Mouse (Mus musculus) forebrain, embryonic 12.5 days (tissue): Measurements from ENCODE around the gene Gm28038. TPM values are rescaled to one million over a fixed set of nuclear protein-coding genes. Genes with fewer than 3 reads are reported as not detected.

Experiments
- ATAC-seq: fragments of 200-750 bp; cut with Nextera tagmentation; 2 replicates; pipeline ENCODE4 v1.8.0; 2017; ENCODE audit warnings: moderate TSS enrichment; ENCODE audit not compliant: low FRiP score
- H3K27ac ChIP-seq: fragments of 300-500 bp; sonication (generic); 2 replicates; pipeline ENCODE4 v1.5.1; 2016; ENCODE audit warnings: mild to moderate bottlenecking
- H3K27me3 ChIP-seq: fragments of 300-500 bp; sonication (generic); 2 replicates; pipeline ENCODE4 v1.6.1; 2016; ENCODE audit warnings: mild to moderate bottlenecking
- H3K36me3 ChIP-seq: fragments of 300-500 bp; sonication (generic); replicated peaks from 2 replicates; pipeline ENCODE4 v1.6.1; 2016; ENCODE audit warnings: mild to moderate bottlenecking
- H3K4me1 ChIP-seq: fragments of 300-500 bp; sonication (generic); 2 replicates; pipeline ENCODE4 v1.6.1; 2016
- H3K4me2 ChIP-seq: fragments of 300-500 bp; sonication (generic); 2 replicates; pipeline ENCODE4 v1.6.1; 2016; ENCODE audit warnings: mild to moderate bottlenecking, moderate library complexity
- H3K4me3 ChIP-seq: fragments of 300-500 bp; sonication (generic); replicated peaks from 2 replicates; pipeline ENCODE4 v1.5.1; 2016; ENCODE audit warnings: mild to moderate bottlenecking
- H3K9ac ChIP-seq: fragments of 300-500 bp; sonication (generic); 2 replicates; pipeline ENCODE4 v1.6.1; 2016; ENCODE audit warnings: mild to moderate bottlenecking
- H3K9me3 ChIP-seq: fragments of 300-500 bp; sonication (generic); 2 replicates; pipeline ENCODE4 v1.6.1; 2016
- WGBS: fragments of 180-500 bp; shearing (Covaris S2); methylation state at CpG from one replicate; pipeline ENCODE4 v1.1.7; 2016; 5-methylcytosine and 5-hydroxymethylcytosine counted together
- polyA plus RNA-seq: library from polyadenylated mRNA; unstranded; fragments of >200 nt; fragmentation: Nextera tagmentation; extraction: Ambion mirVana; gene quantifications from 2 replicates; pipeline ENCODE4 v1.2.1, GENCODE M21; 2016

Gene Gm28038
- polyA plus RNA-seq, result not detected in 2 replicates

DNA sequence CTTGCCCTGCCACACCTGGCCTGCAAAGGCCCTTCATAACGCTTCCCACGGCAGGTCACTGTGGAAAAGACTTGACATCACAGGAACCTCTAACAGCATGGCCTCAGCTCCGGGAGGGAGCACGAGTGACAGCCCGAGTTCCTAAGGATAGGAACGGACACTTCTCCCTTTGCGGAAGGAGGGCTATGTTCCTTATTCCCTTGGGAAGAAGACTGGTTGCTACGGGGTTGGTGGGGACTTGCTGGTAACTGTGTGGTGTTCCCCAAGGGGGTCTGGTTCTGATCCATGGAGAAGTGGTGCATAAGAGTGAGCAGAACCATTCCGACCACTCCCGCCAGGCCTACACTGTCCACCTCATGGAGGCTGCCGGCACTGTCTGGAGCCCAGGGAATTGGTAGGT lies at the start of gene Gm28038:
Gm28038 (plus strand) TSS at position 301 of the 400 bp plus-strand sequence.
- Histone ChIP-seq H3K27ac (no peak within 1 kb of the TSS), H3K27me3 (no peaks in the 10 kb centered on the region), H3K9ac (no peak within 1 kb of the TSS), H3K4me3 (no peak within 1 kb of the TSS), H3K36me3 (peaks cover 7% of the 10 kb centered on the region; the same call in 1 of the 2 replicates), H3K9me3 (no peaks in the 10 kb centered on the region), H3K4me1 (peaks cover 9% of the 10 kb centered on the region), H3K4me2 (no peak within 1 kb of the TSS)
- ATAC-seq, result no peak
- 94% methylated on average over 11 of the region's 11 CpGs for WGBS

GRCm38 (mm10) chr2:30235593-30235992 lies 45.2 kb upstream of the Gm28038 start:
- H3K27me3 ChIP-seq, result no peaks in the 10 kb centered on the region
- no peak for ATAC-seq
- H3K9me3 ChIP-seq, result no peaks in the 10 kb centered on the region
- peaks cover 8% of the 10 kb centered on the region for H3K36me3 ChIP-seq
- 88% methylated on average over 5 of the region's 5 CpGs for WGBS
- H3K4me3 ChIP-seq, result no peak overlapping the region
- H3K4me1 ChIP-seq, result peaks cover 29% of the 10 kb centered on the region
- no peak overlapping the region for H3K9ac ChIP-seq
- H3K4me2 ChIP-seq, result no peak overlapping the region
- H3K27ac ChIP-seq, result no peak overlapping the region

GRCm38 (mm10) chr2:30236426-30237198 lies 44.2 kb upstream of the Gm28038 start:
- no peaks in the 10 kb centered on the region for H3K27me3 ChIP-seq
- H3K4me1 ChIP-seq, result peaks cover 29% of the 10 kb centered on the region
- H3K36me3 ChIP-seq, result peaks cover 19% of the 10 kb centered on the region
- peak; percentile 10; the same call in 1 of the 2 replicates for ATAC-seq
- peak overlapping the region; percentile 81 for H3K4me3 ChIP-seq
- 5% methylated on average over 18 of the region's 18 CpGs for WGBS
- H3K9me3 ChIP-seq, result no peaks in the 10 kb centered on the region
- peak overlapping the region; percentile 72 for H3K9ac ChIP-seq
- peak overlapping the region; percentile 74 for H3K4me2 ChIP-seq
- H3K27ac ChIP-seq, result peak overlapping the region; percentile 70

- peak within 1 kb of the TSS; percentile 83 for H3K4me2 ChIP-seq
- H3K9ac ChIP-seq, result peak within 1 kb of the TSS; percentile 90
- no peaks in the 10 kb centered on the region for H3K9me3 ChIP-seq
- H3K4me3 ChIP-seq, result peak within 1 kb of the TSS; percentile 81
- peaks cover 26% of the 10 kb centered on the region for H3K36me3 ChIP-seq
- peak; percentile 99 for ATAC-seq
- H3K27ac ChIP-seq, result peak within 1 kb of the TSS; percentile 92
- under 1% methylated on average over 67 of the region's 67 CpGs for WGBS
- peaks cover 32% of the 10 kb centered on the region for H3K4me1 ChIP-seq
- H3K27me3 ChIP-seq, result no peaks in the 10 kb centered on the region
These were observed 43.5 kb upstream of the Gm28038 start, which contains the start of gene Lrrc8a for GRCm38 (mm10) chr2:30237199-30237880. Lrrc8a (plus strand) TSS chr2:30237715.

DNA sequence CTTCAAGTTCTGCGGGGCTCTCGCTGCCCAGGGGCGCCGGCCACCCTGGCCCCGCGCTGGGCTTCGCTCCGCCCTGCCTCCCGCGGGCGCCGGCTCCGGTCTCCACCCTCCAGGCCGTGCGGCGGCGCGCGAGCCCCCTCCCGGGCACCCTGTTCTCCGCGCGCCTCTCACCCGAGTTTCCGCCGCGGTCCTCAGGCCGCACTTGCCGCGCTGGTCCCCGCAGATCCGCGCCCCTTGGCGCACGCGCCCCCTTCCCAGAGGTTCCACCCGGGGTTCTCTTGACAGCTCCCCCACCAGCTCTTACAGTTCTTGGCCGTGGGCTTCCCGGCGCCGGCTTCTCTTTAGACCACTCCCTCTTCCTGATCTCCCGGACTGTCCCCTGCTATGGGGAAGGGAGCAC lies 43.0 kb upstream of the Gm28038 start:
- Histone ChIP-seq H3K4me3 (peak overlapping the region; percentile 81), H3K27me3 (no peaks in the 10 kb centered on the region), H3K4me1 (peaks cover 37% of the 10 kb centered on the region), H3K9ac (peak overlapping the region; percentile 90), H3K4me2 (peak overlapping the region; percentile 83), H3K27ac (peak overlapping the region; percentile 92), H3K9me3 (no peaks in the 10 kb centered on the region), H3K36me3 (peaks cover 31% of the 10 kb centered on the region)
- 0% methylated on average over 29 of the region's 42 CpGs for WGBS
- peak; percentile 91 for ATAC-seq

DNA sequence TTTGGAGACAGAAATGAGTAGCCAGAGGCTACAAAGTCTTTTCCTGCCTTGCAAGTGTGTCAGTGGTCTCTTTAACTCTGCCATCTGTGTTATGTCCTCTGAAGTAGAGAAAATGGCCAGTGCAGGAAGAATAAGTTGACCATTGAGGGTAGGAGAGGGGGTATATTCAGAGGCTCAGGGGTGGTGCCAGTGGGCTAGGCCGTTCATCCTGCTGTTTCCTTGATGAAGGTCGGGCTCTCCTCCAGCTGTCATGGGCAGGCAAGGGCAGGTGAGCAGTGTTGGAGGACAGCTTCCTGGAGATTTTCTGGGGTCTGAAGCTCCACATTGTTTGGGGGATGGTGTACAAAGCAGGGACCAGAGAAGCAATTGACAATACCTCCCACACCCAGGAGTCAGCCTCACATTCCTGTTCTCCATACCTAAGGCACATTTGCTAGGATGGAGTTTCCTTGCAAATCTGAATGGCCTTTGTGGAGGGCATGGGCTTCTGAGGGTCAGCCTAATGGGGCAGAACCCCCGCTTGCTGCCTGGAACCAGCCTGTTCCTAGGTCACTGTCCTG lies 41.9 kb upstream of the Gm28038 start:
- Histone ChIP-seq H3K4me3 (peak overlapping the region; percentile 81), H3K27ac (no peak overlapping the region), H3K36me3 (peaks cover 42% of the 10 kb centered on the region), H3K4me1 (peaks cover 37% of the 10 kb centered on the region), H3K9me3 (no peaks in the 10 kb centered on the region), H3K9ac (peak overlapping the region; percentile 90), H3K27me3 (no peaks in the 10 kb centered on the region), H3K4me2 (peak overlapping the region; percentile 83)
- WGBS, result 75% methylated on average over 3 of the region's 3 CpGs
- ATAC-seq, result no peak

DNA sequence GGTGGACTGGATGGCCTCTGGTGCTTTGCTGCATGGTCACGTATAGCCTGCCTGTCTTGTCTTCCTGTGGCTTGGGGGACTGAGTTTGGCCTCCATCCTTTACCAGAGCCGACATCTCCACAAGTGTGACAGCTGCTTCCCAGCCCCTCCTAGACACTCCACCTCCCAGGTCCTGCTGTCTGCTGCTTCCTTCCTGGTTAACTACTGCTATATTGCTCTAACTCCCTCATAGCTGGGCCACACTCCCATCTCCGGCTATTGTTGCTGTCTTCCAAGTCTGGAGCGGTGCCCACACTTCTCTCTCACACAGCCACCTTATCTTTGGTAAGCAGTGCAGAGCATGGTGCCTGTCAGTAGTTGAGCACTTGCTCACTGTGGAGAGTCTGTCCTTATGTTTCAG lies 41.1 kb upstream of the Gm28038 start:
- Histone ChIP-seq H3K27ac (no peak overlapping the region), H3K27me3 (no peaks in the 10 kb centered on the region), H3K4me1 (peaks cover 37% of the 10 kb centered on the region), H3K4me3 (no peak overlapping the region), H3K4me2 (peak overlapping the region; percentile 83; the same call in 1 of the 2 replicates), H3K36me3 (peaks cover 50% of the 10 kb centered on the region), H3K9ac (no peak overlapping the region), H3K9me3 (no peaks in the 10 kb centered on the region)
- 93% methylated on average over 4 of the region's 4 CpGs for WGBS
- no peak for ATAC-seq

- 83% methylated on average over 2 of the region's 2 CpGs for WGBS
These were observed 40.6 kb upstream of the Gm28038 start, which contains the start of gene Gm28035 for GRCm38 (mm10) chr2:30240267-30240666. Gm28035 (plus strand) TSS chr2:30240567.

DNA sequence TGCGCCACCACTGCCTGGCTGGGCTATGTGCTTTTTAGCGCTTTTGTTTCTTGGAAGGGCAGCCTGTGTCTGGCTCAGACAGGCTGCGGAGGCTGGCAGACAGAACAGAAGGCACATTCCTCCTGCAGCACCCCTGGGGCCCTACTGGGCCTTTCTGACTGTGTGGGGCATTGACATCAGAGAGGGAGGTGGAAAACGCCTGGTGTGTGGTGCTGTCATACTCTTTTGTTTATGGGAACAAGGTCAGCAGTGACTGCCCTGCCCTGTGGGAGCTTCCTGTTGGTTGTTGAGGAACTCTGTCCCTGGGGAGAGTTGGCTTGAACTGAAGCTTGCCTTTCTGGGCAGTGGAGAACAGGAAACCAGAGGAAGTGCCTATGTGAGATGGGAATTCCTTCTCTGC lies 38.3 kb upstream of the Gm28038 start:
- H3K27me3 ChIP-seq, result no peaks in the 10 kb centered on the region
- no peak for ATAC-seq
- H3K4me2 ChIP-seq, result no peak overlapping the region
- H3K27ac ChIP-seq, result peak overlapping the region; percentile 26; the same call in 1 of the 2 replicates
- H3K4me1 ChIP-seq, result peaks cover 30% of the 10 kb centered on the region
- no peaks in the 10 kb centered on the region for H3K9me3 ChIP-seq
- H3K36me3 ChIP-seq, result peaks cover 55% of the 10 kb centered on the region
- WGBS, result 64% methylated on average over 4 of the region's 4 CpGs
- H3K9ac ChIP-seq, result no peak overlapping the region; the same call in 1 of the 2 replicates
- H3K4me3 ChIP-seq, result no peak overlapping the region

More at GRCm38 (mm10) chr2:30240267-30240666, 40.6 kb upstream of the Gm28038 start, which contains the start of gene Gm28035:
- no peak within 1 kb of the TSS for H3K9ac ChIP-seq
- peaks cover 55% of the 10 kb centered on the region for H3K36me3 ChIP-seq
- H3K4me3 ChIP-seq, result peak within 1 kb of the TSS; percentile 81; the same call in 1 of the 2 replicates
- H3K4me2 ChIP-seq, result peak within 1 kb of the TSS; percentile 83
- no peaks in the 10 kb centered on the region for H3K9me3 ChIP-seq
- no peak for ATAC-seq
- peaks cover 37% of the 10 kb centered on the region for H3K4me1 ChIP-seq
- no peak within 1 kb of the TSS for H3K27ac ChIP-seq
- H3K27me3 ChIP-seq, result no peaks in the 10 kb centered on the region

DNA sequence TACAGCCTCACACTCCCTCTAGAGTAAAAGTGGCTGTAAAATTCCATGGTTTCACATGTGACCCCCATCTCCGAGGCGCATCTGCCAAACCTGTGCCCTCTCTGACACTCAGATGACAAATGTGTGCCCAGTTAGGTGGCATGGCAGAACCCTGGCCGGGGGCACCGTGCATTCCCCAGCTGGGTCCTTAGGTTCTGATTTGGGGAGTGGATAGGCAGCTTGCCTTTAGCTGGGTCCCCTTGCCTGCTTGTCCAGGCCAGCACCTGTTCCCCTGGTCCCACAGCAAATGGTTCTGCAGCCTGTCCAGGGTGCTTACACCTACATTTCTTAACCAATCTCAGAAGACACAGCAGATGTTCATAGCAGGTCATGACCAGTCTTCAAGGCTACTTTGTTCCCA lies 37.5 kb upstream of the Gm28038 start:
- no peak overlapping the region for H3K4me2 ChIP-seq
- WGBS, result 96% methylated on average over 4 of the region's 4 CpGs
- ATAC-seq, result no peak
- H3K4me3 ChIP-seq, result no peak overlapping the region
- H3K36me3 ChIP-seq, result peaks cover 60% of the 10 kb centered on the region
- H3K4me1 ChIP-seq, result peaks cover 29% of the 10 kb centered on the region
- H3K9me3 ChIP-seq, result no peaks in the 10 kb centered on the region
- H3K27ac ChIP-seq, result no peak overlapping the region
- no peak overlapping the region for H3K9ac ChIP-seq
- no peaks in the 10 kb centered on the region for H3K27me3 ChIP-seq

DNA sequence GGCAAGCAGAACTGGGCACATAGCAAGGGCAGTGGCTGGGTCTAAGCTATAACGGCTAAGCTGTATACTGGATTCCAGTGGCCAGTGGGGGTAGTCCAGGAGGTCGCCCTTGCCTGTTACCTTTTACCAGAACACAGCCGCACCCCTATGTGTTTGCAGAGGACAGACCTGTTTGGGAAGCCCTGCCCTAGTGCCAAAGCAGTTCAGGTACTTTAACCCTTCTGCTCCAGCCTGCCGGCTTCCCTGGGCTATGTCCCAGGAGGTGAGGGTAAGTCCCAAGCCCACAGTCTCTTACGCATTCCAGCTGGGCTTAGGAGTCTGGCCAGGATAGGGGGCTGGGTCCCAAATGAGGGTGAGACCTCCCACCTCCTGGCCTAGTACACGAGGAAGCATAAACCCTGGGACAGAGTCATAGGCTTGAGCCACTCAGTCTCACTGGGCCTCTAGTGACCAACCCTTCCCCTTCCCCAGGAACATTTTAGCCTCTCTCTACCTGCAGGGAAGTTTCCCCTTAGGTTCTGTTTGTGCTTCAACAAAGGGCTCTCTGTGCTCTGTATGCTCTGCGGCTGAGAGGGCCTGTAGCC lies 36.2 kb upstream of the Gm28038 start:
- Histone ChIP-seq H3K4me2 (no peak overlapping the region), H3K27me3 (no peaks in the 10 kb centered on the region), H3K27ac (no peak overlapping the region), H3K9ac (no peak overlapping the region), H3K36me3 (peaks cover 73% of the 10 kb centered on the region), H3K4me3 (no peak overlapping the region), H3K4me1 (peaks cover 16% of the 10 kb centered on the region), H3K9me3 (no peaks in the 10 kb centered on the region)
- 81% methylated on average over 7 of the region's 7 CpGs for WGBS
- ATAC-seq, result no peak

DNA sequence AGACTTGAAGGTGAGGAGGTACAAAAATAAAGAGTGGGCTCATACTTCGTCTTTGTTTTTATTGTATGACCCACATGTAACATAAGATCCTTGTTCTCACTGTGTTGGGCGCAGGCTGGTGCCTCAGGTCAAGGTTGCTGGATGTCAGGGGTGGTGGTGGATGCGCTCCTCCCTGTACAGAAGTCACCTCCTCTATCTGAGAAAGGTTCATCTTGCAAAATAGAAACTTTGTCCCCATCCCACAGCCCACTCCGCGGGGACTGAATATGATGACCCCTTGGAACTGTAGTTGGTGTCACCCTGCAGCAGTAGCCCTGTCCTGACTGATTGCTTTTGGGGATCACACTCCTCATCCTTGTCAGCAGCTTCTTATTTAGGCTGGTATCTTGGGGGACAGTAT lies 33.8 kb upstream of the Gm28038 start:
- no peaks in the 10 kb centered on the region for H3K9me3 ChIP-seq
- no peak for ATAC-seq
- H3K27ac ChIP-seq, result no peak overlapping the region
- H3K4me3 ChIP-seq, result no peak overlapping the region
- 91% methylated on average over 5 of the region's 5 CpGs for WGBS
- no peak overlapping the region for H3K4me2 ChIP-seq
- H3K27me3 ChIP-seq, result no peaks in the 10 kb centered on the region
- H3K9ac ChIP-seq, result no peak overlapping the region
- H3K4me1 ChIP-seq, result peaks cover 9% of the 10 kb centered on the region
- H3K36me3 ChIP-seq, result peaks cover 70% of the 10 kb centered on the region
